Mouse (Mus musculus) olfactory bulb, adult 2 months (tissue): Measurements from ENCODE around the gene Aldh3b2.

Experiments used
- CTCF ChIP-seq: fragments of 200-500 bp; IDR thresholded peaks from 2 replicates; pipeline ENCODE4 v1.5.1; 2012; ENCODE audit warnings: low read depth, mild to moderate bottlenecking, low read length, moderate library complexity; ENCODE audit not compliant: insufficient read depth
- POLR2A ChIP-seq: fragments of 200-500 bp; IDR thresholded peaks from 2 replicates; pipeline ENCODE4 v1.6.1; 2012; ENCODE audit warnings: mild to moderate bottlenecking, low read depth, low read length, moderate library complexity; ENCODE audit not compliant: insufficient read depth

GRCm38 (mm10) chr19:3942315-3942714, 29.8 kb upstream of the Aldh3b2 start:
- no peak for TF ChIP-seq CTCF
- no peak for TF ChIP-seq POLR2A
